Mouse (Mus musculus): ENCODE measurements around the gene Vmn1r221. TPM values are rescaled to one million over a fixed set of nuclear protein-coding genes. Genes with fewer than 3 reads are reported as not detected.

Gene Vmn1r221
- under 1 TPM in 1 of 2 experiments, not detected in 1; 0.95 TPM for polyA plus RNA-seq (2017; shearing (Covaris generic))

GRCm38 (mm10) chr13:23213827-23214226 is at the start of gene Vmn1r221:
TSS of gene Vmn1r221 (plus strand) at chr13:23214127.

DNA sequence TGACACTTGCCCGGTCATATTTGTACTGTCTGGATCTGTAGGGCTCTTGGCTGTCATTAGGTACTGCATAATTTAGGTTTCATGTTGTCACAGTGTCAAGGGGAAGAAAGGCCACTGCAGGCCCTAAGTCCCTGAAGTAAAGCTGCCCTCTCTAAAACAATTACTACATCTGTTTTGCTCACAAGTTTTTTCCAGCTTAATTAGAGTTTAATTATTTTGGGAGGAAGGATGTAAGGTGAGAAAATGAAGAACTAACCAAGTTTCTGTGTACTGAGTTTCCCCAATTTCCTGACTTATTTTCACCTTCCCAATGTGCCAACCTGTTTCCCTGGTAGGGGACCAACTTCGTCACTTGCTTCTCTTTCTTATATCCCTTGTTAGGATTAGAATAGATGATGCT is 26.1 kb upstream of the Vmn1r221 start, which contains the start of gene Vmn1r220:
Vmn1r220 (minus strand) TSS at position 101 of the 400 bp plus-strand sequence.

GRCm38 (mm10) chr13:23235847-23236246 is 21.9 kb downstream of the Vmn1r221 start, which contains the start of gene Vmn1r222:
TSS of gene Vmn1r222 (minus strand) at chr13:23235947.

GRCm38 (mm10) chr13:23246834-23247233 is 32.9 kb downstream of the Vmn1r221 start, which contains the start of gene Vmn1r223:
TSS of gene Vmn1r223 (plus strand) at chr13:23247134.

Other genes starting within 250 kb of the Vmn1r221 start
- not detected for gene Vmn1r213, start 206.5 kb upstream of the Vmn1r221 start, polyA plus RNA-seq (2017; shearing (Covaris generic))
- gene Vmn1r214, start 183.7 kb upstream of the Vmn1r221 start, polyA plus RNA-seq (2017; shearing (Covaris generic)), result under 1 TPM; 0.10 to 0.89 TPM
- under 1 TPM in 1 of 2 experiments, not detected in 1; 0.13 TPM for gene Vmn1r215, start 146.1 kb upstream of the Vmn1r221 start, polyA plus RNA-seq (2017; shearing (Covaris generic))
- gene Vmn1r217, start 95.9 kb upstream of the Vmn1r221 start, polyA plus RNA-seq (2017; shearing (Covaris generic)), result 1 to 10 TPM in 1 of 2 experiments, not detected in 1; 1.0 TPM
- gene Vmn1r218, start 81.0 kb upstream of the Vmn1r221 start, polyA plus RNA-seq (2017; shearing (Covaris generic)), result under 1 TPM; 0.02 to 0.18 TPM
- gene Vmn1r219, start 54.8 kb upstream of the Vmn1r221 start, polyA plus RNA-seq (2017; shearing (Covaris generic)), result not detected
- under 1 TPM in 1 of 2 experiments, not detected in 1; 0.12 TPM for gene Vmn1r220, start 26.2 kb upstream of the Vmn1r221 start, polyA plus RNA-seq (2017; shearing (Covaris generic))
- gene Vmn1r222, start 21.8 kb downstream of the Vmn1r221 start, polyA plus RNA-seq (2017; shearing (Covaris generic)), result under 1 TPM in 1 of 2 experiments, not detected in 1; 0.51 TPM
- gene Vmn1r223, start 33.0 kb downstream of the Vmn1r221 start, polyA plus RNA-seq (2017; shearing (Covaris generic)), result under 1 TPM; 0.02 to 0.07 TPM
- gene Zfp322a, start 155.1 kb downstream of the Vmn1r221 start, polyA plus RNA-seq (2017; shearing (Covaris generic)), result 10 to 100 TPM; 17.0 to 20.0 TPM
- 10 to 100 TPM in 1 of 2 experiments, 1 to 10 TPM in 1; 9.8 to 10.9 TPM for gene Abt1, start 209.7 kb downstream of the Vmn1r221 start, polyA plus RNA-seq (2017; shearing (Covaris generic))

Measured in inflammation-experienced regulatory T-cells (primary cell).